Mouse (Mus musculus) lung, adult 18-20 months (tissue): ENCODE measurements around the gene Fabp2.

ENCODE experiments used
- DNase-seq, 2 experiments: peaks; one replicate each; pipeline ENCODE4 v3.0.0; 2022; ENCODE audit warnings: mixed read lengths in 2 of 2

Fabp2 gene

DNA sequence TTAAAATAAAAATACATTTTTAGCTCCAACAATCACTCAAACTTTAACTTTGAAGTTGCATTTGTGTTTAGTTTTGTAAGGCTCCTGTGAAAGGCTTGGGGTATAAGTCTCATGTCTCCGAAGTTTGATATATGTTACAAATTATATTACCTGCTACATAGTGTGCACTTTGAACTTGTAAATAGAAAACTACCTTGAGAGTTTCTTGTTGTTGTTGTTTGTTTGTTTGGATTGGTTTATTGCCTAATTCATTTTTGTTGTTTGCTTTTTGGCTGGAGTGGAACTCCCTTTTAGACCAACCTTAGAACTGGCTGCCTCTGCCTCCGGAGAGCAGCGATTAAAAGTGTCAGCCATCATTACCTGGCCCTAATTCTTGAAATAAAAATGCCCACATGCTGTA lies at the start of gene Fabp2:
Gene Fabp2 (plus strand): TSS at position 301 of the 400 bp plus-strand sequence.
- DNase-seq, result no peak

DNA sequence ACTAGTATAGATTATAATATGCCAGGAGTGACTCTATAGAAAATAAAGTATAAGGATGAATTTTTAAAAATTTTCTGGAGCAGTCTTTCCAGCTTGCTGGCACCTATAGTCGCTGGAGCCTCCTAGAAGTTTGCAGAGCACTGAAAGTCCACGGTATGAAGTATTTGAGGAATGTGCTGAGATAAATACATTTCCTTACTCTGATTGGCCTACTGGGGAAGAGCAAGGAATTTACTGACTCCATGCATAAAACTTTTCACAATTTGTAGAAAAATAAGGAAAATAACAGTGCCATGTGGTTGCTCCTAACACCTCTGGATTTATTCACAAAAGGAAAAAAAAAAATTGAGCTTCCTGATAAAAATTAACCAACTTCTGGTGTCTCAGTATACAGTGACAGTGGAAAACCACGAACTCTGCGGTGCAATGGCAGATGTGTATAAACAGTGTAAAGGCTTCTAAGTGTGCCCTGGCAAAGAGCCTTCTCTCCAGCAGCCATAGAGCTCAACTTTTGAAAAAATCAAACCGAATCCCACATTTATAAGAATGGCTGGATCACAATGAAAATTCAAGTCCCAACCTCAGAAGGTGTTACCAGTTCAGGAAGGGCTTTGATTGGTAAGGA lies 46.4 kb upstream of the Fabp2 start:
- DNase-seq, result no peak

DNA sequence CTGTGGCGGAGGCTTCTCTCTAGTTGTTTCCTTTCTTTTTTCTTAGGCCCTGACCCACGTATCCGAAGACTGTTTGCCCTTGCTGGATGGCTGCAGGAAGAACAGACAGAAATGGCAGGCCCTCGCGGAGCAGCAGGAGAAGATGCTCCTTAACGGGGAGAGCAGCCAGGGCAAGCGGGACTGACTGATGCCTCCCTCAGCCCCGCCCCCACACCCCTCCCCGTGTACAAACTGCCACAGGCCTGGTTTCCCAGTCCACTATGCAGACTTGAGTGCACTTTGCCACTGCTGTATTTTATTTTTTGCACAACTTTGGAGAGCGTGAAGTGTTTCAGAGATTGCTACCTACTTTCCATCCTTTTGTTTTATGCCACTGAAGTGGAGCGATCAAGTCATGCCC lies 39.7 kb upstream of the Fabp2 start:
- no peak for DNase-seq

DNA sequence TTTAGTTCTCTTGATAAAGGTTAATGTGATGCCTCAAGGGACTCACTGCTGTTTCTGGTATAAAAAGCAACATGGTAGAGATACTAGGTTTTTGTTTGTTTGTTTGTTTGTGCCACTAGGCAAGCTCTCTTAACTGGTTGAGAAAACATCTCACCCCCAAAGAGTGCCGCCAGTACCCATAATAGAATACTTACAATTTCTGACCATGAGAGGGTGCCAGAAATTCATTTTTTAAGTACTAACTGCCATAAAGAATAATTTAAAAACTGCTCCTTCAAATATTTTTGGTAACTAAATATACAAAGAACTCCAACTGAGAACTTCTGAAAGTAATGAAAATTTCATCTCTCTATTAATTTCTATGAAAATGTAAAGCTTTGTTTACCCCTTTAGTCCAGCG lies 35.0 kb upstream of the Fabp2 start:
- DNase-seq, result no peak

DNA sequence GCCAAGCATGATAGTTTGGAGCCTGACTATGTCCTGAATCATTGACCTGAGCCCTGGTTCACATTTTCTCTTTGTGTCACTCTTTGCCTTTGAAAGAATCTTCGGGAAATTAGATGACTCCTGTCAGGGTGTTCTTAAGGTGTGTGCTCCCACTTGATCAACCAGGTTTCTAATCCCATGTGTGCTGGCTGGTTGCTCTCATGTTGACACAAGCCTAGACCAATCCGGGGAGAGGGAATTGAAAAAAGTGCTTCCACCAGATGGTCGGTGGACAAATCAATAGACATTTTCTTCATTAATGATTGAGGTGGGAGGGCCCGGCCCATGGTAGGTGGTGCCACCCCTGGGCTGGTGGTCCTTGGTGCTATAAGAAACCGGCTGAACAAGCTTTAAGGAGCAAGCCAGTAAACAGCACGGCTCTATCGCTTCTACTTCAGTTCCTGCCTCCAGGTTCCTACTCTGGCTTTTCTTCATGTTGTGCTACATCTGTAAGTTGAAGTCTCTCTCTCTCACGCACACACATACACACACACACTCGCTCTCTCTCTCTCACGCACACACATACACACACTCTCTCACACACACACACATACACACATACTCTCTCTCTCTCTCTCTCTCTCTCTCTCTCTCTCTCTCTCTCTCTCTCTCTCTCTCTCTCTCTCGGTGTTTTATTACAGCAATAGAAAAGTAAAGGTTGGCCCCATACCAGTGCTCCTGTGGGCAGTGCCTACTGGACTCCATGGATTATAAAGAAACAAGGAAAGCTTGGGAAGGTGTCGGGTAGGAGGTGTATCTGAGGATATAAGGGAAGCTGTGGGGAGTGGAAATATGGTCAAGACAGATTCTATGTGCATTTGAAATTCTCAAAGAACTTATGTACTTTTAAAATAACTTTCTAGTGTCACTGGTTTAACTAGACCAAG lies 34.0 kb upstream of the Fabp2 start:
- DNase-seq, result no peak

DNA sequence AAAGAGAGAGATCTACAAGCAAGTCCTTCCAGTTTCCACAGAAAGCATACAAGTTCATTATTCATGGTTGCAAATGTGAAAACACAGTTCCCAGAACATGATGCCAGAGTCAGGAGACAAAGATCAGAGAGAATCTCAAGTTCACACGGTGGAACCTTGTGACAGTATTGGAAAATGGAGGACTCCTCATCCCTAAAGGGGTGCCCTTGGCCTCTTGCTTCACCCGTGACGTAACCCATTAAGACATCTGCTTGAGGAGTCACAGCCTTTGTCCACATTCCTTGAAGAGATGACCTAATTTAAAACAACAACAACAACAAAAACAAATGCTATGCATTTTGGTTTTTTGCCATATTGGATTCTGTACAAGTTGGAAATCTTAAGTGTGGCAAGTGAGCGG lies 29.8 kb upstream of the Fabp2 start:
- DNase-seq, result peak in 1 of 2 experiments; percentile 9

DNA sequence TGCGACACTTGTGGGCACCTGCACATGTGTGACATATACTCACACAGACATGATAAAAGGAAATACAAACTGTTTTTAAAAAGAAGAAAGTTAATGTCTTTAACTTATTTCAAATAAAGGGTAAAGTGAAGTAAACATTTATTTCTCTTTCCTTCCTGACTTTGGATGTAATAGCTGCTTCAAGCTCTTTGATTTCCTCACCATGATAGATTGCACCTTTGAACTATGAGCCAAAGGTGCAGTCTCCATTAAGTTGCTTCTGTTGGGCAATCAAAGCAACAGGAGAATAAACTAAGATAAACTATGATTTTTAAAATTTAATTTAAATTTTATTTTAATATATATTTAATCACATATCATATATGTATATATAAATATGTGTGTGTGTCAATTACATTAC lies 26.6 kb upstream of the Fabp2 start:
- DNase-seq, result no peak

DNA sequence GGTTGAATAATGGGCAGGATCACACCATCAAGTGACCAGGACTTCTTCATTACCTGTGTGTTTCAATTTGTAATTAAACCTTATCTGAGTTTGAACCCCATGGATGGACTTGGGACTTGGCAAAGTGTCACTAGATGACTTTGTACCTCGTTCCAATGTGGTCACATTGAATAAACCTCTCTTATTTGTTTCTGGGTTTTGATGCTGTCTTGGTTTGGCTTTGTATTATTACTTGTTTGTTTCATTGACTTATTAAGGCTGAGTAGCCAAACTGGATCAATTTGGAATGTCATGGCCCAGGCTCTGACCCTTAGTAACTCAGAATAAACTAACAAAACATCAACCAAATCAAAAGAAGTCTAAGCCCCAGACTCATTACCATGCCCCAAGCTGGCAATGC lies 23.3 kb upstream of the Fabp2 start:
- DNase-seq, result no peak

DNA sequence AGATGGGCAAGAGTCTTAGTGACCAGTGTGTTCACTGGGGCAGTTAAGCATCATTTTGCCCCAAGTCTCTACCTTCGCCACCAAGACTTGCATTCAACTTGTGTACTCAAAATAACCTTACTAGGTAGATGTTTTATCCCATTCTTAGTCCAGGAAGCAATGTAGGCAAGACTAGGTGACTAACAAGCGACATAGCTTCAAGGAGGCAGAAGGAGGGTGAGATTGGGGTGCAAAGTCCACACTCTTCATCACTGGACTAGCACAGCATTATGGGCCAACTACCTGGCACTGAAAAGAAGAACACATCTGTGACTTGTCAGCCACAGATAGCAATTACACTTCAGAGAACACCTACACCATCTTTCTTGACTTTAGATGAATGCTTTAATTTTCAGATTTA lies 18.0 kb upstream of the Fabp2 start:
- DNase-seq, result no peak

DNA sequence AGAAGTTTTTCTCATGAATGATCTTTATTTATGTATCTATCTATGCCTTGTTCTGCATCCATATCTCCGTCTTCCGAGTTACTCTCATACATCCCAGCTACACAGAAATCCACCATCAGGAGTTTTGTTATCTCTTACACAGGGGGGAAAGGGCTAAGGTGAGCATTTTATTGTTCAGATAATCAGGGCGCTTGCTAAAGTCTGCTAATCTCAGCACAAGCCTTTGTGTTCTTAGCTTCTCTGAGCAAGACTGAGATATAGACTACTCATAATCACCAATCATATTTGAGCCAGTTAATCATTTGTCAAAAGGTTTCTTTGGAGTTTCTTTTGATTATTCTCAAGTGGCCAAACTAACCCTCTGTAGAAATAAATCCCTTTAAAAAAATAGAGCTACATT lies 17.3 kb upstream of the Fabp2 start:
- no peak for DNase-seq

DNA sequence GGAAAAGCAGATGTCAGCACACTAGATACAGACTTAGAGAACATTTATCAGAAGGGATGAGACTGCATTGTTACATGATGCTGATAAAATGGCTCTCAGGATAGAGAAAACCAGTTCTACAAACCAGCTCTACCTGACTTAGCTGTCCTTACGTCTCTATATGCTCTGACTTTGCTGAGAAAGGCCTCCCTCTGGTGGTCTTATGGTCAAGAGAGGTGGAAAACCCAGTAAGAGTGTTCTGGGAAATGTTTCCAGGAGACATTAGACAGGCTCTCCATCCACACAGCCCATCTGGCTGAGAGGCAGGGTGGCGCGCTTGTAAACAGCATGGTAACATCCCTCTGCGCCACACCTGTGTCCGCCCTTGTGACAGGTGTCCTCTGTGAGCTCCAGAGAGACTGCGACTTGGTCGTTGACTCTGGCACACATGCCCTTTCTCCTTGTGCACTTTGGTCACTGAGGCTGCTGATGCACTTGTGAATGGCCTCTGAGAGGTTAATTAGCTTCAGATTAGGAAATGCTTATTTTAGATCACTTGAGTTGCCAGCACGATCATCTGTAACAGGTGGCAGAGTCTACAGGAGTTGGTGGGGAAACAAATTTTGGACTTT lies 16.1 kb upstream of the Fabp2 start:
- DNase-seq, result no peak

DNA sequence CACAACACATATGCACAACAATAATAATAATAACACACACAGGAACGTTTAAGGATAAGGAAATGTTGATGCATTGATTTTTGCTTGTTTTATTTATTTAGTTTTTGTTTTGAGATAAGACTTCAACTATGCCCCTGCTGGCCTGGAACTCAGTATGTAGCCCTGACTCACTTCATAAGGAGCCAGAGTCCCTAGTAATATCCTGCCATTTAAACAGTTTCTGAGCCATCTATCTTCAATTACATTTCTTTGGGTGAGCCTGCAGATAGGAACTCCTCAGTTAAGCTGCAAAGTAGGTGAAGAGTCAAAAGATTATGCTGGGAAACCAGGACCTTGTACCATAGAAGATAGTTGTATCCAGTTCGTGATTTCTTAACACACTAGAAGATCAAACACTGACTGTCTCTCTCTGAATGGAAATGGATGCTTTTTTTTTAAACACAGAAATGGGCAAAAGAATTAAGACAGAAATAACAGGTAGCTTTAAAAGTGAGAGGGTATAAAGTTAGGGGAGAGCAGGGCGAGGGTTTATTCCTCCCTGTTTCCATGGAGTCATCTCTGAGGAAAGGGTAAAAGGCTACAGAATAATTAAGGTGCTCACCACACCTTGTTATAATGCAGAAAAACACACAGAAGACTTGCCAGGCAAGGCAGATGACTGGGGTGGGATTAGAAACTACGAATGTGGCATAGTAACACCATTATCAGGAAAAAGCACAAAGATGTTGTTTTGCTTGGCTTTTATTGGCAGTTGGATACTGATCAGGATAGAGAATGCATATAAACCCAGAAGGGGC lies 7.2 kb upstream of the Fabp2 start:
- no peak for DNase-seq

DNA sequence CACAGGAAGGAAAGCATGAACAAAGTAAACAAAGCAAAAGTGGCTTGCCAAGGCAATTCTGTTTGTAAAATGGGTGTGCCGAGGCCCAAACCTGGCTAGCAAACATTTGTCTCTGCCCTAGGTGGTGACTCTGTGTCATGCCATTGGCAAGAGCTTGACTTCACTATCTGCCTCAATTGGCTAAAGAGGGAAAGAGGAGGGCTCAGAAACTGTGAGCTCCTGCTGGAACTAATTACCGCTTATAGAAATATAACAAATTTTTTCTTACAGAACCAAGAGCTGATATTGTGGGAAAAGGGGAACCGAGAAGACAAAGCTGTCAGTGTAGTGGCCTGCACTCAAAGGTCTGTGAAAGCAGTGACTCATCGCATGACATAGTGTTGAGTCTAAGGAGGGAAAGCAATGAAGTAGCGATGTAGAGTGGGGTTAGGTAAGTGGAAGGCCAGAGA lies 6.5 kb upstream of the Fabp2 start:
- peak; percentile 15 to 53 for DNase-seq

DNA sequence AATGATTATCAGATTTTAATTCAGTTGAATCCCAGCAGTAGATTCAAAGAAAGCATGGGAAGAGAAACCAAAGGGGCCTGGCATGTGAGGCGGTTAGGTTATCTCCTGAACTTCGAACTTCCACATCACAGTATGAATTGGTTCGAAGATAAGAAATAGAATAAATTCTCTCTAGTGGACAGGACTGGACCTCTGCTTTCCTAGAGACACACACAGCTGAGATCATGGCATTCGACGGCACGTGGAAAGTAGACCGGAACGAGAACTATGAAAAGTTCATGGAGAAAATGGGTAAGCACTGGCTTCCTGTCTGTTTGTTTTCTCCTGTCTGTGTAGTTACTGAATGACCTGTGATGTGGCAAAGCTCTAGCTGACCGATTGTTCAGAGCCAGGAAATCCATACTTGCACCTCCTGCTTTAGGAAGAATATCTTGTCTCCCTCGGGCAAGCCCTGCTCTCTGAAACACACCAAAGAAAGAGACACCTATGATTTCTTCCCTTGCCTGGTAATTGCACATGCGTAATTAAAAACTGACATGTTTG lies 388 bp downstream of the Fabp2 start:
- no peak for DNase-seq

DNA sequence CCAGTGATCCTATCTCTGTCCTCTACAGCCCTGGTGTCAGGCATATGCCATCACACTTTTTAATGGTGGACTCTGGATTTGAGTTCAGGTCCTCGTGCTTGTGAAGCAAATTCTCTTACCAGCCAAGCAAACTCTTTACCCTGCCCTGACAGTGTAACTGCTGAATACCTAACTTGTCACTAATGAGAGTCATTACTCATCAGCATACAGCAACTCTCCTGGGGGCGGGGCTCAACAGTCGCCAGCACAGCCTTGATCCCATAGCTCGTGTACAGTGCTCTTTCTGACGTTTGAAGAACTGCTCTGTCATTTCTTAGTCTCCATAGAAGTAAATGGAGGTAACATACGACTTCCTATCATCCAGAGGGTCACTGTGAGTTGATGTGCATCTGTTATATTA lies 3.4 kb downstream of the Fabp2 start:
- no peak for DNase-seq

DNA sequence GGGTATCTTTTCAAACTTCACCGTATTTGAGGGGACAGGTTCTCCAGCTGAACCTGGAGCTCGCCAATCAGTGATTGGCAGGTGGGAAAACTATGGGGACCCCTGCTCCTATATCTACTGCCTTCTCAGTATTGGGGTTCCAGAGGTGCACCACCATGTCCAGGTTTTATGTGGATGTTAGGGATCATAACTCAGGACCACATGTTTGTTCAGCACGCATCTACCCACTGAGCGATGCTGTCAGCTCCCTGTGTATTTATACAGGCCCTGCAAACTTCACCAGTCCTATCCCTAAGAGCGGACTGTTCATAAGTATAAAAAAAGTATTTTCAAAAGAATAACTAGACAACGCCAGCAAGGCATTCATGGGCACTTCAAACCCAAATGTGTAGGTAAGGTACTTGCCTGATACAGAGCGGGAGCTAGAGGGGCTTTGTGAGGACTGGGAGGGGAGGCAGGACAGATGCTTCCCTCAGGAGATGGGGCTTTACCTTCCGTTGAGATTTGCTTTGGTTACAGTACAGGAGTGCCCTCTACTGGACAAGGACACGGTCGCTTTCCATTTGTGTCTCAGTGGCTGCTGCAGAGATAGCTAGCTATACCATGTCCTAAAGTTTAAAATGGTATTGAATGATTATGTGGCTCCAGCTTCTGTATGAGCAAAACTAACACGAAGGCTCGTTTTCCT lies 9.0 kb downstream of the Fabp2 start:
- DNase-seq, result peak in 1 of 2 experiments; percentile 23

DNA sequence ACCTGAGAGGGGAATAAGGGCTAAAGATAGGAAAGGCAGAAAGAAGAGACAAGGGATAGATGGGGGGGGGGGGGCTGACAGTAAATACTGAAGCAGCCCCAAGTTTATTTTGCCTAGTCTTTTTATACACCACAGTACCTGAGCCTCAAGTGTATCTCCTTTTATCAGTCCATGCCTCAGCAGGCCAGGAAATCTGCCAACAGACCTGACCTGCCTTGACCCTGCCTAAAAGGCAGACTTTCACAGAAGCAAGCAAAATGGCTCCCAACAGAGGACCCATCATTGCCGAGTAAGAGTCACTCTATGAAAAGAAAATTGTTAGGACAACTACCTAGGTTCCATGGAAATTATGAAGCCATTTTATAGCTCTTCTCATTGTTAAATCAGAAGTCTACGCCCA lies 13.0 kb downstream of the Fabp2 start:
- no peak for DNase-seq

DNA sequence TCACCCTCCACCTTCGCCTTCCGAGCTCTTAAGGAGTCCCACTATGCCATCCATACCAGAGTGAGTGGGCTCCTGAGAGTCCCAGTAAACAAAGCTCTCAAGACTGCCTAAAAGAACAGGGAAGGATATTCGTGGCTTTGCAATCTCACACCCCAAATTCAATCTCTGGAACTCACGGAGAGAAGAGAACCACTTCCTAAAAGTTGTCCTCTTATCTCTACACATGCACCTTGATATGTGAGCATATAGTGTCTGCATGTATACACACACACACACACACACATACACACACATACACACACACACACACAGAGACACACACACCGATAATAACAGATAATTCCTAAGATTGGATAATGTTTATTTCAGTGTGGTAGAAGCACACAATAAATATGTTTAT lies 20.6 kb downstream of the Fabp2 start:
- DNase-seq, result no peak

DNA sequence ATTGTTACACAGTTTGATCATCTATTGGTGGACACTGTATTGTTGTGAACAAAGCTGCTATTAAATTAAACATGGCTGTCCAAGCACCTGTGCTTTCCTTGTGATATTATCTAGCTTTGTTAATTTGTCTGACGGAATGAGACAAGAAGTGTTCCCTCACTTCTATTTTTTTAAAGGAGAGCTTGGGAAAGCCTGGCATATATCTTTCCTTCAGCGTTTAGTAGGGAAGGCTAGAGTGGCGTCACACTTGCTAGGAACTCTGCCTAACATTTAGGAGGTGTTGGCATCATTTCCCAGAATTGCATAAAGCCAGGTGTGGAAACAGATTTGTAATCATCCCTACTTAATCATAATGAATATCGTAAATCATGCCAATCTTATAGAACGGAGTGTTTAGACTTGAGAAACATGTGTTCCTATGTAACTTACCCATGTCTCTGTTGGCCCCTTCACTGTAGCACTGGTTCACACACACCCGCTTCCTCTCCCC lies 21.4 kb downstream of the Fabp2 start:
- no peak for DNase-seq

DNA sequence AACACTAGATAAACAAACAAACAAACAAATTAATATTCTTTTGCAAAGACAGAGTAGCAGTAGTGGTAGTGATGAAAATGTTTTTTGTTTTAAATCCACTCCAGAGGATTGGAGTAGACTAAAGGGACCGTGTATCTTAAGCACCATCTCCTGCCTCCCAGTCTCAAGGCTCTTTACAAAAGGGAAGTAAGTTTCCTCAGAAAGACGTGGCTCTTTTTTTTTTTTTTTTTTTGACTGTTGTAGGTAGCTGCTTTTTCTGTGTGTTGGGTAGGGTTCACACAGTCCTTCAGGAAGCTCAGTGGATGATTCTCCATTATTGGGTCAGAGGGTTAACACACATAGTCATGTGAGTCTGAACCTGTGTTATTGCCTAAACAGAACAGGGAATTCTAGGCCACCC lies 23.8 kb downstream of the Fabp2 start:
- DNase-seq, result no peak

DNA sequence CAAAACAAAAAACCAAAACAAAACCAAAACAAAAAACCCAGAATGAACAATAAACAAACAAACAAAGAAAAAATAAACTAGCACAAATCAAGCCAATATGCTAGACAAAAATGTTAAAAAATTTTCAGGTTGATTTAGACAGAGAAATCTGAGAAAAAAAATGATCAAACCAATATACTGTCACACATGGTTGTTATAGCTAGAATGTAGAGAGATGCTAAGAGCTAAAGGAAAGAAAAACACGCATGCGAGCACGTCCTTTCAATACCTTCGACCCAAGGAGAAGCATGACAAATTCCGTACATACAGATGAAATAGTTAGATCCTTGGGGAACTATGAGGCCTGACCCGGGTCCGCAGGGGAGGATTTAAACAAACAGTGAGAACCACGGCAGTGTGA lies 24.4 kb downstream of the Fabp2 start, which contains the start of gene Gm10959:
Gene Gm10959 (minus strand): TSS at position 101 of the 400 bp plus-strand sequence.
- DNase-seq, result no peak
